Mouse (Mus musculus) limb, embryonic 14.5 days (tissue): ENCODE data around the gene Grhl1. TPM values are rescaled to one million over a fixed set of nuclear protein-coding genes. Genes with fewer than 3 reads are reported as not detected.

ENCODE experiments used
- ATAC-seq: fragments of 200-750 bp; cut with Nextera tagmentation; 2 replicates; pipeline ENCODE4 v1.8.0; 2017; ENCODE audit warnings: low read depth, moderate number of reproducible peaks, moderate TSS enrichment; ENCODE audit not compliant: low FRiP score
- DNase-seq: peaks from one replicate; pipeline ENCODE4 v3.0.0-alpha.2; 2015; ENCODE audit warnings: low spot score
- H3K27ac ChIP-seq: fragments of 300-500 bp; sonication (generic); replicated peaks from 2 replicates; pipeline ENCODE4 v1.5.1; 2014; ENCODE audit warnings: low read depth, mild to moderate bottlenecking, low read length, moderate library complexity, mixed read lengths
- H3K27me3 ChIP-seq: fragments of 300-500 bp; sonication (generic); 2 replicates; pipeline ENCODE4 v1.6.1; 2014; ENCODE audit warnings: low read length, mixed read lengths; ENCODE audit not compliant: control insufficient read depth, insufficient read depth
- H3K36me3 ChIP-seq: fragments of 300-500 bp; sonication (generic); 2 replicates; pipeline ENCODE4 v1.6.1; 2014; ENCODE audit warnings: mild to moderate bottlenecking, low read length, moderate library complexity, mixed read lengths; ENCODE audit not compliant: control insufficient read depth, insufficient read depth
- H3K4me1 ChIP-seq: fragments of 300-500 bp; sonication (generic); 2 replicates; pipeline ENCODE4 v1.6.1; 2014; ENCODE audit warnings: antibody characterized with exemption, low read length, mixed read lengths; ENCODE audit not compliant: control insufficient read depth, insufficient read depth
- H3K4me2 ChIP-seq: fragments of 300-500 bp; sonication (generic); replicated peaks from 2 replicates; pipeline ENCODE4 v1.6.1; 2014; ENCODE audit warnings: low read depth, mild to moderate bottlenecking, low read length, moderate library complexity; ENCODE audit not compliant: severe bottlenecking
- H3K4me3 ChIP-seq: fragments of 300-500 bp; sonication (generic); replicated peaks from 2 replicates; pipeline ENCODE4 v1.5.1; 2014; ENCODE audit warnings: low read length
- H3K9ac ChIP-seq: fragments of 300-500 bp; sonication (generic); 2 replicates; pipeline ENCODE4 v1.6.1; 2014; ENCODE audit warnings: mild to moderate bottlenecking, low read depth, low read length, moderate library complexity; ENCODE audit not compliant: severe bottlenecking
- H3K9me3 ChIP-seq: fragments of 300-500 bp; sonication (generic); 2 replicates; pipeline ENCODE4 v1.6.1; 2016; ENCODE audit warnings: low read length; ENCODE audit not compliant: control insufficient read depth
- POLR2A ChIP-seq: fragments of 200-500 bp; IDR thresholded peaks from 2 replicates; pipeline ENCODE4 v1.8.0; 2012; ENCODE audit warnings: inconsistent platforms, mild to moderate bottlenecking, moderate library complexity, borderline replicate concordance; ENCODE audit not compliant: insufficient read depth, insufficient read length; ENCODE audit errors: extremely low read depth
- WGBS: fragments of 180-500 bp; shearing (Covaris S2); extraction: QIAGEN DNeasy Blood & Tissue Kit; methylation state at CpG from one replicate; pipeline ENCODE4 v1.1.7; 2014; 5-methylcytosine and 5-hydroxymethylcytosine counted together
- polyA plus RNA-seq, 2 experiments: library from polyadenylated mRNA; depleted of rRNA in 1 of 2; stranded (reverse) in 1 of 2; unstranded in 1 of 2; fragments of >200 nt; fragmentation: Nextera tagmentation in 1 of 2; extraction: Ambion mirVana in 1 of 2; gene quantifications; 2 replicates each; pipeline versions ENCODE4 v1.2.1 to v1.2.3; 2012 to 2014

Grhl1 gene
- polyA plus RNA-seq, 2 experiments = 10.6 to 22.7 TPM

- DNase-seq (no peak), ATAC-seq (no peak)
- no peak overlapping the region for H3K4me2 ChIP-seq
- no peak overlapping the region for H3K27ac ChIP-seq
- no peaks in the 10 kb centered on the region for H3K27me3 ChIP-seq
- no peaks in the 10 kb centered on the region for H3K4me1 ChIP-seq
- TF ChIP-seq POLR2A = no peak
- H3K36me3 ChIP-seq = peaks cover 4% of the 10 kb centered on the region; the same call in 1 of the 2 replicates
- WGBS = 84% methylated on average over 7 of the region's 7 CpGs
- no peak overlapping the region for H3K9ac ChIP-seq
- no peak overlapping the region for H3K4me3 ChIP-seq
- no peaks in the 10 kb centered on the region for H3K9me3 ChIP-seq
These were observed 8.6 kb upstream of the Grhl1 start for GRCm38 (mm10) chr12:24563395-24563960.

DNA sequence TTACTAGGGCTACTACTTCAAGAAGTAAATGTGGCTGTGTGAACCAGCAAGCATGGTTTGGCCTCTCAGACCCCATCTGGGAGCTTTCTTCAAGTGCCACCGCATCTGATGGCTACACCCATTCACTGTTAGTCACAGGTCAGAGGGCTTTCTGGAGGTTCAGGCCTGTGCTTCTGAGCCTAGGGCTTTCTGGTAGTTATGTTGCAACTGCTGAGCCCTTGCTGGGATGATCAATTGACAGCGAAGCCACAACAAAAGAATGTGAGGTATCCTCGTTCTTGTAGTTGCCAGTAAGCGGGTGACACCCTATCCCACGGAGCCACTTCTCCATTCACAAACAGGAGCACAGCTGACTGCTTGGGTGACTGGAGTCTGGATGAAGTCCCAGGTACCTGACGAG is 6.8 kb upstream of the Grhl1 start:
- H3K9me3 ChIP-seq = no peaks in the 10 kb centered on the region
- no peak overlapping the region for H3K9ac ChIP-seq
- TF ChIP-seq POLR2A = no peak
- ATAC-seq = no peak
- no peak overlapping the region for H3K27ac ChIP-seq
- DNase-seq = no peak
- H3K27me3 ChIP-seq = no peaks in the 10 kb centered on the region
- WGBS = 77% methylated on average over 6 of the region's 6 CpGs
- no peaks in the 10 kb centered on the region for H3K4me1 ChIP-seq
- H3K4me3 ChIP-seq = no peak overlapping the region
- H3K36me3 ChIP-seq = no peaks in the 10 kb centered on the region
- no peak overlapping the region for H3K4me2 ChIP-seq

GRCm38 (mm10) chr12:24567606-24568005 is 4.5 kb upstream of the Grhl1 start:
- Histone ChIP-seq H3K27ac (no peak overlapping the region), H3K4me1 (peaks cover 3% of the 10 kb centered on the region; the same call in 1 of the 2 replicates), H3K4me2 (no peak overlapping the region), H3K36me3 (no peaks in the 10 kb centered on the region), H3K9ac (no peak overlapping the region), H3K9me3 (no peaks in the 10 kb centered on the region), H3K27me3 (peaks cover 12% of the 10 kb centered on the region), H3K4me3 (no peak overlapping the region)
- DNase-seq (no peak), ATAC-seq (no peak)
- TF ChIP-seq POLR2A = no peak
- WGBS = 82% methylated on average over 3 of the region's 3 CpGs

GRCm38 (mm10) chr12:24572421-24573274 is 565 bp downstream of the Grhl1 start:
- Histone ChIP-seq H3K9me3 (no peaks in the 10 kb centered on the region), H3K4me1 (peaks cover 14% of the 10 kb centered on the region), H3K36me3 (no peaks in the 10 kb centered on the region), H3K9ac (peak overlapping the region; percentile 50), H3K27ac (no peak overlapping the region), H3K4me2 (peak overlapping the region; percentile 82), H3K27me3 (peaks cover 21% of the 10 kb centered on the region), H3K4me3 (peak overlapping the region; percentile 59)
- DNase-seq (no peak), ATAC-seq (peak; percentile 14; the same call in 1 of the 2 replicates)
- no peak for TF ChIP-seq POLR2A
- WGBS = 7% methylated on average over 30 of the region's 48 CpGs

DNA sequence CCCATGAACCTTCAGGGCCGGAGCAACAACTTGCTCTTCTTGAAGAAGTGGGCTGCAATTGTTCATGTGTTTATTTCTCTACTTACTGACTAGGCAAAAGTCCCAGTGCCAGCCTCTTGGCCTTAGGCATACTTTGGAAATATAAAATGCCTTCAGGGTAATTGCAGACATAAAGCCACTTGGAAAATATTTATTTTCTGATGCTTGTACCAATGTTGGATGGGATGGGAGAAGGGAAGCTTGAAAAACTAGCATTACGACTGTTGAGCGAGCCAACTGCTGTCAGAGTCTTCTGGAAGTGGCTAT is 1.1 kb downstream of the Grhl1 start:
- no peak for ATAC-seq
- Histone ChIP-seq H3K27ac (no peak overlapping the region), H3K4me2 (peak overlapping the region; percentile 82; the same call in 1 of the 2 replicates)

More for the DNA sequence above, 1.1 kb downstream of the Grhl1 start:
- no peaks in the 10 kb centered on the region for H3K36me3 ChIP-seq
- peaks cover 14% of the 10 kb centered on the region for H3K4me1 ChIP-seq
- H3K27me3 ChIP-seq = peaks cover 21% of the 10 kb centered on the region
- no peak overlapping the region for H3K9ac ChIP-seq
- DNase-seq = no peak
- H3K9me3 ChIP-seq = no peaks in the 10 kb centered on the region
- WGBS = 44% methylated on average over 3 of the region's 3 CpGs
- H3K4me3 ChIP-seq = peak overlapping the region; percentile 59
- no peak for TF ChIP-seq POLR2A
